Mouse (Mus musculus) embryonic facial prominence, embryonic 10.5 days (tissue): ENCODE measurements at regions not wholly inside any gene's neighbourhood (a gene's known extent, or its start where the extent isn't known, plus 50 kb on each side); places are given as distances from the start of the nearest gene placed in this dataset.
"Not testable (repeated sequence)": the region's sequence is repeated elsewhere in the genome, so short reads cannot be mapped to it uniquely, and the experiment has no call there.

ENCODE experiments used
- DNase-seq: peaks from one replicate; pipeline ENCODE4 v3.0.0-alpha.2; 2017; ENCODE audit warnings: low spot score
- H3K27ac ChIP-seq: fragments of 300-500 bp; sonication (generic); replicated peaks from 2 replicates; pipeline ENCODE4 v1.5.1; 2016; ENCODE audit warnings: mild to moderate bottlenecking
- H3K27me3 ChIP-seq: fragments of 300-500 bp; sonication (generic); replicated peaks from 2 replicates; pipeline ENCODE4 v1.6.1; 2016; ENCODE audit warnings: low read depth, mild to moderate bottlenecking; ENCODE audit not compliant: poor library complexity, severe bottlenecking
- H3K36me3 ChIP-seq: fragments of 300-500 bp; sonication (generic); replicated peaks from 2 replicates; pipeline ENCODE4 v1.6.1; 2016; ENCODE audit warnings: mild to moderate bottlenecking, moderate library complexity
- H3K4me1 ChIP-seq: fragments of 300-500 bp; sonication (generic); 2 replicates; pipeline ENCODE4 v1.6.1; 2016
- H3K4me3 ChIP-seq: fragments of 300-500 bp; sonication (generic); 2 replicates; pipeline ENCODE4 v1.5.1; 2016; ENCODE audit warnings: mild to moderate bottlenecking, moderate library complexity
- H3K9me3 ChIP-seq: fragments of 300-500 bp; sonication (generic); 2 replicates; pipeline ENCODE4 v1.6.1; 2016; ENCODE audit warnings: mild to moderate bottlenecking
- WGBS: fragments of 180-500 bp; shearing (Covaris S2); methylation state at CpG from one replicate; pipeline ENCODE4 v1.1.7; 2016; 5-methylcytosine and 5-hydroxymethylcytosine counted together

GRCm38 (mm10) chr8:39355412-39355811 is 1319.5 kb upstream of the Adam24 start:
- Histone ChIP-seq H3K4me1 (no peaks in the 10 kb centered on the region), H3K36me3 (no peaks in the 10 kb centered on the region), H3K4me3 (no peak overlapping the region), H3K9me3 (no peaks in the 10 kb centered on the region), H3K27me3 (no peaks in the 10 kb centered on the region), H3K27ac (no peak overlapping the region)
- WGBS, result 89% methylated on average over 3 of the region's 3 CpGs
- DNase-seq, result no peak

GRCm38 (mm10) chr8:39357111-39357510 is 1317.8 kb upstream of the Adam24 start:
- Histone ChIP-seq H3K36me3 (no peaks in the 10 kb centered on the region), H3K4me1 (no peaks in the 10 kb centered on the region), H3K27ac (no peak overlapping the region), H3K9me3 (no peaks in the 10 kb centered on the region), H3K27me3 (no peaks in the 10 kb centered on the region), H3K4me3 (no peak overlapping the region)
- 89% methylated on average over 1 of the region's 1 CpGs for WGBS
- no peak for DNase-seq

GRCm38 (mm10) chr8:39357865-39358264 is 1317.0 kb upstream of the Adam24 start:
- H3K27me3 ChIP-seq, result no peaks in the 10 kb centered on the region
- DNase-seq, result no peak
- H3K4me3 ChIP-seq, result no peak overlapping the region
- no peaks in the 10 kb centered on the region for H3K9me3 ChIP-seq
- H3K4me1 ChIP-seq, result no peaks in the 10 kb centered on the region
- no peaks in the 10 kb centered on the region for H3K36me3 ChIP-seq
- WGBS, result 90% methylated on average over 3 of the region's 3 CpGs
- no peak overlapping the region for H3K27ac ChIP-seq

DNA sequence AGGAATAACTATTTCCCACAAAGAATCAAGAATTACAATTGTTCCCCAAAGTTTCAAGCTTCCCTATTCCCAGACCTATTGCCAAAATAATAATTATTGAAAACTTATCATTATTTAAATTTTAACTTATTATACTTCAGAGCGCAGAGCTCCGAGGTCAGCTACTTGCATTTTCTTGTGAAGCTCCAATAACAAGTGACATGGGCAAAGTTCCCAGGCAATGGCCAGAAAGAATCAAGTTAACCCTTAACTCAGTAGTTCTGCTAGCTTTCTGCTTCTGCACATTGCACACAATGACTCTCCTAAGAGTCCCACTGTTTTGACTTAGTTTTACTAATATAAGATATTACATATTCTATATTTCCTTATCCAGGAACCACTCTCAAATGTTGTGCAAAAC is 1308.5 kb upstream of the Adam24 start:
- H3K27me3 ChIP-seq, H3K4me1 ChIP-seq, H3K27ac ChIP-seq, H3K36me3 ChIP-seq, H3K4me3 ChIP-seq, H3K9me3 ChIP-seq, DNase-seq: not testable (repeated sequence)
- 84% methylated on average over 2 of the region's 2 CpGs for WGBS
